Mouse (Mus musculus) heart, embryonic 13.5 days (tissue): Measurements from ENCODE around the gene AW549877. TPM values are rescaled to one million over a fixed set of nuclear protein-coding genes. Genes with fewer than 3 reads are reported as not detected.

Source experiments
- ATAC-seq: fragments of 200-750 bp; cut with Nextera tagmentation; 2 replicates; pipeline ENCODE4 v1.8.0; 2017; ENCODE audit warnings: moderate TSS enrichment; ENCODE audit not compliant: insufficient number of reproducible peaks, low FRiP score, low TSS enrichment; ENCODE audit errors: extremely low read depth
- H3K27ac ChIP-seq: fragments of 300-500 bp; sonication (generic); replicated peaks from 2 replicates; pipeline ENCODE4 v1.5.1; 2015; ENCODE audit warnings: moderate library complexity, mild to moderate bottlenecking, inconsistent platforms
- H3K27me3 ChIP-seq: fragments of 300-500 bp; sonication (generic); replicated peaks from 2 replicates; pipeline ENCODE4 v1.6.1; 2015; ENCODE audit warnings: mild to moderate bottlenecking, inconsistent platforms
- H3K36me3 ChIP-seq: fragments of 300-500 bp; sonication (generic); 2 replicates; pipeline ENCODE4 v1.6.1; 2015; ENCODE audit warnings: mild to moderate bottlenecking, inconsistent platforms
- H3K4me1 ChIP-seq: fragments of 300-500 bp; sonication (generic); 2 replicates; pipeline ENCODE4 v1.6.1; 2015; ENCODE audit warnings: inconsistent platforms
- H3K4me2 ChIP-seq: fragments of 300-500 bp; sonication (generic); 2 replicates; pipeline ENCODE4 v1.6.1; 2015; ENCODE audit warnings: inconsistent platforms, mild to moderate bottlenecking, moderate library complexity
- H3K4me3 ChIP-seq: fragments of 300-500 bp; sonication (generic); 2 replicates; pipeline ENCODE4 v1.5.1; 2015; ENCODE audit warnings: moderate library complexity, mild to moderate bottlenecking, inconsistent platforms
- H3K9ac ChIP-seq: fragments of 300-500 bp; sonication (generic); 2 replicates; pipeline ENCODE4 v1.6.1; 2015; ENCODE audit warnings: inconsistent platforms, mild to moderate bottlenecking, moderate library complexity
- H3K9me3 ChIP-seq: fragments of 300-500 bp; sonication (generic); 2 replicates; pipeline ENCODE4 v1.6.1; 2016; ENCODE audit warnings: inconsistent platforms
- WGBS: fragments of 180-500 bp; shearing (Covaris S2); methylation state at CpG from one replicate; pipeline ENCODE4 v1.1.7; 2015; ENCODE audit warnings: mixed read lengths; 5-methylcytosine and 5-hydroxymethylcytosine counted together
- polyA plus RNA-seq: library from polyadenylated mRNA; unstranded; fragments of >200 nt; fragmentation: Nextera tagmentation; extraction: Ambion mirVana; gene quantifications from 2 replicates; pipeline ENCODE4 v1.2.1, GENCODE M21; 2015

The AW549877 gene
- polyA plus RNA-seq, 1 experiment from 2014 or later, result 22.6 TPM

DNA sequence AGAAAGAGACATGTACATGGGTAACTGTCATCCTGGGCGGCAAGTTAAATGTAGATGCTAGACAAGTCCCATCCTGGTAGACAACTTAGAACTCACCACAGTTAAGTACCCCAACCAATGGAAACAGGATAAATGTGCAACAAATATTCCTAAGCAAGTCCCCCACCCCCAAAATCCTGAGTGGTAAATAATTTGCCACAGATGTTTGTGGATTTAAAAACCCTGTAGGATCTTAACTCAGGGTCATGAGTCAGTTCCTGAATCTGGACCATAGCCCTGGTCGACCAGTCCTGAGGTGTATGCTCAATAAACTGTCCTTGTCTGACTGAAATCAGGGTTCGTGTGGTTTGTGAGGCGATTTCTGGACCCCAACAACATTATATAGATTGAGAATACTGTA lies 62.1 kb downstream of the AW549877 start:
- Histone ChIP-seq H3K27ac (no peak overlapping the region), H3K4me1 (no peaks in the 10 kb centered on the region), H3K4me2 (no peak overlapping the region), H3K9me3 (no peaks in the 10 kb centered on the region), H3K36me3 (no peaks in the 10 kb centered on the region), H3K27me3 (no peaks in the 10 kb centered on the region), H3K4me3 (no peak overlapping the region), H3K9ac (no peak overlapping the region)
- WGBS, result 76% methylated on average over 4 of the region's 4 CpGs
- no peak for ATAC-seq

Other genes with a start within 250 kb of the AW549877 start
- gene Fbxo4, start 16.2 kb downstream of the AW549877 start, polyA plus RNA-seq, result 9.7 and 10.6 TPM in 2 replicates
- 273 and 298 TPM in 2 replicates for gene Oxct1, start 30.6 kb upstream of the AW549877 start, polyA plus RNA-seq